Mouse (Mus musculus): ENCODE measurements at regions not wholly inside any gene's neighbourhood (a gene's known extent, or its start where the extent isn't known, plus 50 kb on each side); places are given as distances from the start of the nearest gene placed in this dataset.

GRCm38 (mm10) chr16:78635774-78636173 lies 59.3 kb upstream of the D16Ertd472e start:
- DNase-seq = no peak

GRCm38 (mm10) chr16:78635257-78635656 lies 58.7 kb upstream of the D16Ertd472e start:
- intact Hi-C loops (cut with DNase I) = loop anchor here (2.0 to 5.0 kb wide), 2 partner anchors 182 to 427 kb away; no protein-coding TSS in a partner anchor
- DNase-seq = peak; percentile 77

More at GRCm38 (mm10) chr16:78635774-78636173, 59.3 kb upstream of the D16Ertd472e start:
- intact Hi-C loops (cut with DNase I) = loop anchor here (2.0 to 5.0 kb wide), 3 partner anchors 183 to 427 kb away; no protein-coding TSS in a partner anchor

GRCm38 (mm10) chr16:78631797-78632196 lies 55.3 kb upstream of the D16Ertd472e start:
- no peak for DNase-seq
- intact Hi-C loops (cut with DNase I) = loop anchor here (5.0 kb wide), 1 partner anchor 434 kb away; no protein-coding TSS in a partner anchor

- no peak for DNase-seq
- intact Hi-C loops (cut with DNase I) = loop anchor here (2.0 kb wide), 1 partner anchor 174 kb away; no protein-coding TSS in a partner anchor
Measured at GRCm38 (mm10) chr16:78626803-78627202, 50.3 kb upstream of the D16Ertd472e start.
